Mouse (Mus musculus) midbrain, embryonic 15.5 days (tissue): ENCODE measurements around the gene Znhit2. TPM values are rescaled to one million over a fixed set of nuclear protein-coding genes. Genes with fewer than 3 reads are reported as not detected.
A peak's percentile ranks its signal among the peaks of the same experiment; 100 is the strongest.

Experiments
- ATAC-seq: fragments of 200-750 bp; cut with Nextera tagmentation; replicated peaks from 2 replicates; pipeline ENCODE4 v1.8.0; 2017; ENCODE audit warnings: moderate TSS enrichment
- H3K27ac ChIP-seq: fragments of 300-500 bp; sonication (generic); 2 replicates; pipeline ENCODE4 v1.5.1; 2015; ENCODE audit warnings: mild to moderate bottlenecking, inconsistent platforms
- H3K27me3 ChIP-seq: fragments of 300-500 bp; sonication (generic); replicated peaks from 2 replicates; pipeline ENCODE4 v1.6.1; 2015; ENCODE audit warnings: inconsistent platforms
- H3K36me3 ChIP-seq: fragments of 300-500 bp; sonication (generic); replicated peaks from 2 replicates; pipeline ENCODE4 v1.6.1; 2015; ENCODE audit warnings: inconsistent platforms
- H3K4me1 ChIP-seq: fragments of 300-500 bp; sonication (generic); 2 replicates; pipeline ENCODE4 v1.6.1; 2015; ENCODE audit warnings: inconsistent platforms
- H3K4me2 ChIP-seq: fragments of 300-500 bp; sonication (generic); 2 replicates; pipeline ENCODE4 v1.6.1; 2015; ENCODE audit warnings: inconsistent platforms, mild to moderate bottlenecking, moderate library complexity
- H3K4me3 ChIP-seq: fragments of 300-500 bp; sonication (generic); 2 replicates; pipeline ENCODE4 v1.5.1; 2015; ENCODE audit warnings: mild to moderate bottlenecking, inconsistent platforms
- H3K9ac ChIP-seq: fragments of 300-500 bp; sonication (generic); 2 replicates; pipeline ENCODE4 v1.6.1; 2015; ENCODE audit warnings: mild to moderate bottlenecking, inconsistent platforms
- H3K9me3 ChIP-seq: fragments of 300-500 bp; sonication (generic); 2 replicates; pipeline ENCODE4 v1.6.1; 2016; ENCODE audit warnings: inconsistent platforms
- WGBS: fragments of 180-500 bp; shearing (Covaris S2); methylation state at CpG from one replicate; pipeline ENCODE4 v1.1.7; 2015; ENCODE audit warnings: mixed read lengths; 5-methylcytosine and 5-hydroxymethylcytosine counted together
- polyA plus RNA-seq: library from polyadenylated mRNA; unstranded; fragments of >200 nt; fragmentation: Nextera tagmentation; extraction: Ambion mirVana; gene quantifications from 2 replicates; pipeline ENCODE4 v1.2.1, GENCODE M21; 2015

Znhit2 gene
- 30.8 and 34.7 TPM in 2 replicates for polyA plus RNA-seq

- Histone ChIP-seq H3K36me3 (no peaks in the 10 kb centered on the region), H3K27ac (peak within 1 kb of the TSS; percentile 88), H3K9me3 (no peaks in the 10 kb centered on the region), H3K27me3 (no peaks in the 10 kb centered on the region), H3K4me3 (peak within 1 kb of the TSS; percentile 70), H3K4me1 (peaks cover 54% of the 10 kb centered on the region), H3K4me2 (peak within 1 kb of the TSS; percentile 97), H3K9ac (peak within 1 kb of the TSS; percentile 88)
- under 1% methylated on average over 51 of the region's 58 CpGs for WGBS
- ATAC-seq = peak; percentile 75
Measured at GRCm38 (mm10) chr19:6061021-6061533, at the start of gene Znhit2. Gene Znhit2 (plus strand): TSS chr19:6061192.

GRCm38 (mm10) chr19:6013691-6014090, 47.3 kb upstream of the Znhit2 start:
- no peaks in the 10 kb centered on the region for H3K9me3 ChIP-seq
- H3K4me2 ChIP-seq = no peak overlapping the region
- H3K27me3 ChIP-seq = peaks cover 21% of the 10 kb centered on the region
- H3K9ac ChIP-seq = no peak overlapping the region
- no peak overlapping the region for H3K4me3 ChIP-seq
- peaks cover 14% of the 10 kb centered on the region for H3K4me1 ChIP-seq
- no peaks in the 10 kb centered on the region for H3K36me3 ChIP-seq
- 88% methylated on average over 10 of the region's 10 CpGs for WGBS
- no peak for ATAC-seq
- H3K27ac ChIP-seq = no peak overlapping the region

- Histone ChIP-seq H3K36me3 (no peaks in the 10 kb centered on the region), H3K9ac (peak overlapping the region; percentile 47), H3K4me2 (peak overlapping the region; percentile 78), H3K4me1 (peaks cover 14% of the 10 kb centered on the region), H3K27me3 (peaks cover 21% of the 10 kb centered on the region), H3K9me3 (no peaks in the 10 kb centered on the region), H3K4me3 (peak overlapping the region; percentile 46), H3K27ac (no peak overlapping the region)
- 2% methylated on average over 18 of the region's 18 CpGs for WGBS
- ATAC-seq = peak; percentile 66; the same call in 1 of the 2 replicates
Measured at GRCm38 (mm10) chr19:6014991-6015510, 45.9 kb upstream of the Znhit2 start.

- 2% methylated on average over 40 of the region's 40 CpGs for WGBS
- H3K27ac ChIP-seq = no peak within 1 kb of the TSS
Measured at GRCm38 (mm10) chr19:6015511-6016315, 45.3 kb upstream of the Znhit2 start, which contains the start of gene Capn1. Gene Capn1 (minus strand): TSS chr19:6015897.

GRCm38 (mm10) chr19:6016532-6016931, 44.5 kb upstream of the Znhit2 start:
- H3K4me2 ChIP-seq = no peak overlapping the region
- peaks cover 21% of the 10 kb centered on the region for H3K27me3 ChIP-seq
- peaks cover 14% of the 10 kb centered on the region for H3K4me1 ChIP-seq
- no peak overlapping the region for H3K4me3 ChIP-seq
- no peak overlapping the region for H3K27ac ChIP-seq
- H3K36me3 ChIP-seq = no peaks in the 10 kb centered on the region
- H3K9me3 ChIP-seq = no peaks in the 10 kb centered on the region
- H3K9ac ChIP-seq = no peak overlapping the region
- ATAC-seq = no peak
- 34% methylated on average over 7 of the region's 7 CpGs for WGBS

More at GRCm38 (mm10) chr19:6015511-6016315, 45.3 kb upstream of the Znhit2 start, which contains the start of gene Capn1:
- H3K4me3 ChIP-seq = peak within 1 kb of the TSS; percentile 46
- peak within 1 kb of the TSS; percentile 47 for H3K9ac ChIP-seq
- no peaks in the 10 kb centered on the region for H3K9me3 ChIP-seq
- no peaks in the 10 kb centered on the region for H3K36me3 ChIP-seq
- peaks cover 14% of the 10 kb centered on the region for H3K4me1 ChIP-seq
- peak within 1 kb of the TSS; percentile 78 for H3K4me2 ChIP-seq
- H3K27me3 ChIP-seq = peaks cover 21% of the 10 kb centered on the region
- ATAC-seq = peak; percentile 83

- no peak overlapping the region for H3K4me2 ChIP-seq
- peaks cover 21% of the 10 kb centered on the region for H3K27me3 ChIP-seq
- H3K27ac ChIP-seq = no peak overlapping the region
- no peaks in the 10 kb centered on the region for H3K9me3 ChIP-seq
- no peaks in the 10 kb centered on the region for H3K36me3 ChIP-seq
- H3K4me1 ChIP-seq = peaks cover 14% of the 10 kb centered on the region
- ATAC-seq = no peak
- H3K4me3 ChIP-seq = no peak overlapping the region
- no peak overlapping the region for H3K9ac ChIP-seq
- 29% methylated on average over 15 of the region's 15 CpGs for WGBS
Measured at GRCm38 (mm10) chr19:6018142-6019089, 42.6 kb upstream of the Znhit2 start.

- peaks cover 16% of the 10 kb centered on the region for H3K27me3 ChIP-seq
- no peak overlapping the region for H3K4me2 ChIP-seq
- H3K4me1 ChIP-seq = peaks cover 6% of the 10 kb centered on the region; the same call in 1 of the 2 replicates
- ATAC-seq = no peak
- H3K27ac ChIP-seq = no peak overlapping the region
- no peak overlapping the region for H3K4me3 ChIP-seq
- WGBS = 60% methylated on average over 3 of the region's 3 CpGs
- no peak overlapping the region for H3K9ac ChIP-seq
- H3K9me3 ChIP-seq = no peaks in the 10 kb centered on the region
- no peaks in the 10 kb centered on the region for H3K36me3 ChIP-seq
Measured at GRCm38 (mm10) chr19:6020276-6020675, 40.7 kb upstream of the Znhit2 start.

GRCm38 (mm10) chr19:6023059-6023458, 37.9 kb upstream of the Znhit2 start:
- H3K4me2 ChIP-seq = no peak overlapping the region
- no peaks in the 10 kb centered on the region for H3K9me3 ChIP-seq
- no peak for ATAC-seq
- no peaks in the 10 kb centered on the region for H3K27me3 ChIP-seq
- no peak overlapping the region for H3K4me3 ChIP-seq
- no peak overlapping the region for H3K27ac ChIP-seq
- no peaks in the 10 kb centered on the region for H3K4me1 ChIP-seq
- WGBS = 67% methylated on average over 8 of the region's 8 CpGs
- no peaks in the 10 kb centered on the region for H3K36me3 ChIP-seq
- H3K9ac ChIP-seq = no peak overlapping the region

GRCm38 (mm10) chr19:6023930-6024329, 37.1 kb upstream of the Znhit2 start:
- WGBS = 85% methylated on average over 7 of the region's 7 CpGs
- no peaks in the 10 kb centered on the region for H3K36me3 ChIP-seq
- no peaks in the 10 kb centered on the region for H3K9me3 ChIP-seq
- H3K4me3 ChIP-seq = no peak overlapping the region
- H3K4me1 ChIP-seq = no peaks in the 10 kb centered on the region
- no peak overlapping the region for H3K4me2 ChIP-seq
- ATAC-seq = no peak
- H3K9ac ChIP-seq = no peak overlapping the region
- no peak overlapping the region for H3K27ac ChIP-seq
- no peaks in the 10 kb centered on the region for H3K27me3 ChIP-seq

- Histone ChIP-seq H3K4me3 (no peak overlapping the region), H3K27me3 (no peaks in the 10 kb centered on the region), H3K4me2 (no peak overlapping the region), H3K9ac (no peak overlapping the region), H3K4me1 (no peaks in the 10 kb centered on the region), H3K27ac (no peak overlapping the region), H3K9me3 (no peaks in the 10 kb centered on the region), H3K36me3 (no peaks in the 10 kb centered on the region)
- 86% methylated on average over 6 of the region's 6 CpGs for WGBS
- no peak for ATAC-seq
Measured at GRCm38 (mm10) chr19:6028991-6029390, 32.0 kb upstream of the Znhit2 start.

- no peak for ATAC-seq
- Histone ChIP-seq H3K36me3 (no peaks in the 10 kb centered on the region), H3K4me1 (no peaks in the 10 kb centered on the region), H3K9ac (no peak overlapping the region), H3K4me2 (no peak overlapping the region), H3K4me3 (no peak overlapping the region), H3K27ac (no peak overlapping the region), H3K27me3 (no peaks in the 10 kb centered on the region), H3K9me3 (no peaks in the 10 kb centered on the region)
- WGBS = 76% methylated on average over 9 of the region's 9 CpGs
Measured at GRCm38 (mm10) chr19:6029426-6029825, 31.6 kb upstream of the Znhit2 start.
